Mouse (Mus musculus): ENCODE data around the gene Ywhah. TPM values are rescaled to one million over a fixed set of nuclear protein-coding genes. Genes with fewer than 3 reads are reported as not detected.

Gene Ywhah
- total and polyA plus RNA-seq, 2 experiments from 2014 or later, result 559 to 978 TPM

DNA sequence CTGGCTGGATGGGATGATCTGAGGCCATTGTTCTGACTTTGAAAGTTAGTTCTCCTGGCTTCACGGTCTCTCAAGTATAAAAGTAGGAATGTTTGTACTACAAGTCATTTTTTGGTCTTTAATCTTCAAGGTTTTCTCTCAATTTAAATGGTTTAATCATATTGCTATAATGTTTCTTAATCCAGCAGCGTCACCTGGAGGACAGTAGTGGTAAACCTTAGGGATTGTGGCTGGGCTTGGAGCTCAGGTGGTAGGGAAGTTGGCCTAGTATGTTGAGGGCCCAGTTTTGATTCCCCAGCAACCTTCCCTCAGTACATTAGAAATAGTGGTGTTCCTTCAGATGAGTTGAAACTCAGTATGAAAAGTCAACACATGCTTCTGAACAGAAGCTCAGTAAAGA, 3.0 kb downstream of the Ywhah start:
- Histone ChIP-seq H3K4me1 (ENCODE audit: insufficient read depth, low read length) (peaks cover 9% of the 10 kb centered on the region), H3K9me3 (ENCODE audit: low read length) (no peaks in the 10 kb centered on the region), H3K4me3 (ENCODE audit: low read length) (no peak overlapping the region), H3K27ac (no peak overlapping the region), H3K9ac (replicated peaks; ENCODE audit: low read length) (no peak overlapping the region; the same call in 1 of the 2 replicates), H3K36me3 (ENCODE audit: insufficient read depth, low read length) (0 out of 2 replicates have a peak, but pooled peaks cover 2% of the 10 kb centered on the region), H3K27me3 (ENCODE audit: insufficient read depth, low read length) (no peaks in the 10 kb centered on the region), H3K4me2 (ENCODE audit: low read depth, low read length) (peak overlapping the region; percentile 41)
- 86% methylated on average over 2 of the region's 2 CpGs for WGBS
- peak; percentile 56 for TF ChIP-seq CTCF (IDR thresholded peaks at IDR 0.05; ENCODE audit: low read depth)
- DNase-seq (ENCODE audit: low spot score) (no peak), ATAC-seq (no peak)

DNA sequence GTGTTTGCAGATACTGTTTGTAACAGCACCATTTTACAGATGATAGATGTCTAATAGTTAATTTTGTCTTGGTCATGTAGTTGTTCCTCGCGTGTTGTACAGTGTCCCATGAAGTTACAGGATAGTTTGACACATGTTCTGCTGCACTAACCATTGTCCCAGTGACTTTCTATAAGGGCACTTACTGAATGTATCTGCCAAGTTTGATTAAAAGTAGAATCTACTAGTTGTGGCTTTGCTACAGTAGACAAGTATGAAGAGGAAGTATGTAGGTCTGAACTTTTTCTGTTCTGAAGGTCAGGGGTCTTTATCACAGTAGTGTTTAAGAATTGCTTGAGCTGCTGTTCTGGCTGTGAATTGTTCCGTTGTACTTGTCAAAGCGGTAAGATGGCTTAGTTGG, 4.7 kb downstream of the Ywhah start:
- WGBS, result 93% methylated on average over 4 of the region's 4 CpGs
- H3K9me3 ChIP-seq (ENCODE audit: low read length), result no peaks in the 10 kb centered on the region
- no peak overlapping the region for H3K4me3 ChIP-seq (ENCODE audit: low read length)
- TF ChIP-seq CTCF (IDR thresholded peaks at IDR 0.05; ENCODE audit: low read depth), result no peak
- H3K27me3 ChIP-seq (ENCODE audit: insufficient read depth, low read length), result no peaks in the 10 kb centered on the region
- no peak overlapping the region for H3K4me2 ChIP-seq (ENCODE audit: low read depth, low read length)
- ATAC-seq (no peak), DNase-seq (ENCODE audit: low spot score) (no peak)
- no peak overlapping the region for H3K27ac ChIP-seq
- H3K9ac ChIP-seq (replicated peaks; ENCODE audit: low read length), result no peak overlapping the region
- peaks cover 4% of the 10 kb centered on the region; the same call in 1 of the 2 replicates for H3K4me1 ChIP-seq (ENCODE audit: insufficient read depth, low read length)
- 0 out of 2 replicates have a peak, but pooled peaks cover 2% of the 10 kb centered on the region for H3K36me3 ChIP-seq (ENCODE audit: insufficient read depth, low read length)

DNA sequence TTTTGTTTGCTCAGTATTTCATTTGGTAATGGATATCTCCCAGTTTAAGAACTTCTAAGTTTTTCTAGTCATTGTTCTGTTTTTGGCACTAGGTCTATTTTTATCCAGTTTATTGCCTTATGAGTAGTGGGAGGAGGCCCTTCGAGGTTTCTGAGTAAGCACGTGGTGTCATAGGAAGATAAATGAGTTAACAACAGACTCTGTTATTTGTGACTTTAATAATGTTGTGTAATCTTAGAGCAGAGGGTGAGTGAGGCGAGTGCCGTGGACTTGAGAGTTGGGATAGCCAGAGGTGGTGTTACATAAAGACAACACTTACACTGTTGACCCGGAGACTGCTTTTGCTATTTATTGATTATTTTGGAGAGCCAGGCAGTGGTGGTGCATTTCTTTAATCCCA, 5.9 kb downstream of the Ywhah start:
- Histone ChIP-seq H3K4me3 (ENCODE audit: low read length) (no peak overlapping the region), H3K4me2 (ENCODE audit: low read depth, low read length) (no peak overlapping the region), H3K4me1 (ENCODE audit: insufficient read depth, low read length) (peaks cover 4% of the 10 kb centered on the region; the same call in 1 of the 2 replicates), H3K27ac (no peak overlapping the region), H3K36me3 (ENCODE audit: insufficient read depth, low read length) (0 out of 2 replicates have a peak, but pooled peaks cover 2% of the 10 kb centered on the region), H3K27me3 (ENCODE audit: insufficient read depth, low read length) (no peaks in the 10 kb centered on the region), H3K9me3 (ENCODE audit: low read length) (no peaks in the 10 kb centered on the region), H3K9ac (replicated peaks; ENCODE audit: low read length) (no peak overlapping the region)
- DNase-seq (ENCODE audit: low spot score) (no peak), ATAC-seq (no peak)
- 75% methylated on average over 5 of the region's 5 CpGs for WGBS
- no peak for TF ChIP-seq CTCF (IDR thresholded peaks at IDR 0.05; ENCODE audit: low read depth)

- Histone ChIP-seq H3K9ac (replicated peaks; ENCODE audit: low read length) (no peak overlapping the region), H3K9me3 (ENCODE audit: low read length) (no peaks in the 10 kb centered on the region), H3K4me2 (ENCODE audit: low read depth, low read length) (no peak overlapping the region), H3K27ac (0 out of 2 replicates have a peak overlapping the region, but pooled peaks have one; percentile 45), H3K36me3 (ENCODE audit: insufficient read depth, low read length) (no peaks in the 10 kb centered on the region), H3K4me1 (ENCODE audit: insufficient read depth, low read length) (peaks cover 12% of the 10 kb centered on the region; the same call in 1 of the 2 replicates), H3K4me3 (ENCODE audit: low read length) (no peak overlapping the region), H3K27me3 (ENCODE audit: insufficient read depth, low read length) (no peaks in the 10 kb centered on the region)
- ATAC-seq (no peak), DNase-seq (ENCODE audit: low spot score) (no peak)
- no peak for TF ChIP-seq CTCF (IDR thresholded peaks at IDR 0.05; ENCODE audit: low read depth)
- 55% methylated on average over 2 of the region's 2 CpGs for WGBS
These were observed 10.0 kb downstream of the Ywhah start for GRCm38 (mm10) chr5:33028656-33029055.

DNA sequence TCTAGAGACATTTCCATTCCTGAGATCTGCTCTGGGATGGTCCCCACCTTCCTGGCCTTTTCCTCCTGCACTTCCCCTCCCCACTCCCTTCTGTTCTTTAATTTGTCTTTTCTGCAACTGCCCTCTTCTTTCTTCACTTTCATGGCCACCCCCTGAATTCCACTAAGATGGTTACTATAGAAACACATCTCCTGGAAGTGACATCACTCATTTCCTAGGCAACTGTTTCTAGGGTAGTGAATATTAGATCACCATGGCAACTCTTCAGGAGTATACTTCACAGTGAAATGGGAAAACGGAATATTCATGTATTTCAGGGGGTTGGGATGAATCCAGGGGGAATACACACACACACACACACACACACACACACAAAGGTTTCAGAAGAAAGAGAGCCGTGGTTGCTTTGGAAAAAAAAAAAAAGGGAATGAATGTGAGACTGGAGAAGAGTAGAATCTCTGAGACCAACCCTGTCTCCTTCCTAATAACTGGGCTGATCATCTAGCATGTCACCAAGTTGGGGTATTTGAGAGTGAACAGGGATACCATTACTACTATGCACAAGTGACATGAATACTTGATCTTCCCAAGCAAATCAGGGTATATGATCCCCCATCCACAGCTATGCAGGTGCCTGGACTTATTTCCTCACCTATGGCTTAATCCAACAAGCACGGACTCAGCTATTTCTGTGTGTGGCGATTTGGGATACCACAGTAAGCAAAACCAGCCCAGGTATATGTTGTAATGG, 12.0 kb downstream of the Ywhah start:
- no peaks in the 10 kb centered on the region for H3K27me3 ChIP-seq (ENCODE audit: insufficient read depth, low read length)
- ATAC-seq, result peak; percentile 57
- H3K9me3 ChIP-seq (ENCODE audit: low read length), result no peaks in the 10 kb centered on the region
- no peak overlapping the region for H3K9ac ChIP-seq (replicated peaks; ENCODE audit: low read length)
- H3K4me3 ChIP-seq (ENCODE audit: low read length), result no peak overlapping the region
- 40% methylated on average over 4 of the region's 4 CpGs for WGBS
- H3K27ac ChIP-seq, result peak overlapping the region; percentile 52; the same call in 1 of the 2 replicates
- no peaks in the 10 kb centered on the region for H3K36me3 ChIP-seq (ENCODE audit: insufficient read depth, low read length)
- DNase-seq (ENCODE audit: low spot score), result peak; percentile 82
- TF ChIP-seq CTCF (IDR thresholded peaks at IDR 0.05; ENCODE audit: low read depth), result no peak
- no peak overlapping the region for H3K4me2 ChIP-seq (ENCODE audit: low read depth, low read length)
- H3K4me1 ChIP-seq (ENCODE audit: insufficient read depth, low read length), result peaks cover 12% of the 10 kb centered on the region; the same call in 1 of the 2 replicates

DNA sequence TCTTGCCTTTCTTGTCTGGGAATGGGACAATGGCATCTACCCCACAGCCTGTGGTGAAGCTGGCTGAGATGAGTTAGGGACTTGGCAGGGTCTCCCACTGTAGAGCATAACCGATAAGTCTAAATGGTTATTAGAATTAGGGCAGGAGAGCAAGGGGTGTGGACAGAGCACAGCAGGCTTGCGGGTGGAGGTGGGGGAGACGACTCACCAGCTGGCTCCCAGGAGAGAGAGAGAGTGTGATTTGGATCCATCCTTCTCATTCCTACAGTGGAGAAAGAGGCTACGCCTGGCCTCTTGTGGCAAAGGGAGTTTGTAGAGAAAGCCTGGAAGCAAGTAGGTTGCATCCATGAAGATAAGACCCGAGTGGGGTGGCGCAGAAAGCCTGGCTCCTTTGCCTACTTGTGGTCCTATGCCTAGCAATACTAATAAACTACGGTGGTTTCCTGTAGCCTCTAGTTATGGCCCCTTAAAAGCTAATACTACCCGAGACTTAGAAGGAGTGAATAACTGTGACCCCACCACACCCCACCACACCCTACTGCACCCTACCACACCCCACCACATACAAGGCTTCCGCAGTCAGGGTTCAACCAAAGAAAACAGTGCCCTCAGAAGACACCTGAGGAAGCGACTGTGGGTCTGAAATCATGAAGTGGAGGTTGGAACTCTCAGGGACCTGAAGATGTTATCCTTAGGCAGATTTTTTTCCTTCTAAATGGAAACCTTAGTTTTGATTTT, 13.6 kb downstream of the Ywhah start:
- ATAC-seq (no peak), DNase-seq (ENCODE audit: low spot score) (no peak)
- Histone ChIP-seq H3K9me3 (ENCODE audit: low read length) (no peaks in the 10 kb centered on the region), H3K4me1 (ENCODE audit: insufficient read depth, low read length) (peaks cover 12% of the 10 kb centered on the region; the same call in 1 of the 2 replicates), H3K4me3 (ENCODE audit: low read length) (no peak overlapping the region), H3K36me3 (ENCODE audit: insufficient read depth, low read length) (no peaks in the 10 kb centered on the region), H3K4me2 (ENCODE audit: low read depth, low read length) (no peak overlapping the region), H3K27ac (no peak overlapping the region; the same call in 1 of the 2 replicates), H3K9ac (replicated peaks; ENCODE audit: low read length) (no peak overlapping the region), H3K27me3 (ENCODE audit: insufficient read depth, low read length) (no peaks in the 10 kb centered on the region)
- 80% methylated on average over 10 of the region's 10 CpGs for WGBS
- no peak for TF ChIP-seq CTCF (IDR thresholded peaks at IDR 0.05; ENCODE audit: low read depth)
